Mouse (Mus musculus) intestine, embryonic 15.5 days (tissue): ENCODE measurements around the gene Slc2a13. TPM values are rescaled to one million over a fixed set of nuclear protein-coding genes. Genes with fewer than 3 reads are reported as not detected.

Experiments used
- ATAC-seq: fragments of 200-750 bp; cut with Nextera tagmentation; 2 replicates; pipeline ENCODE4 v1.8.0; 2017; ENCODE audit warnings: moderate TSS enrichment, moderate library complexity
- H3K27ac ChIP-seq: fragments of 300-500 bp; sonication (generic); 2 replicates; pipeline ENCODE4 v1.5.1; 2015; ENCODE audit warnings: mild to moderate bottlenecking, inconsistent platforms
- H3K27me3 ChIP-seq: fragments of 300-500 bp; sonication (generic); replicated peaks from 2 replicates; pipeline ENCODE4 v1.6.1; 2015; ENCODE audit warnings: inconsistent platforms
- H3K36me3 ChIP-seq: fragments of 300-500 bp; sonication (generic); 2 replicates; pipeline ENCODE4 v1.6.1; 2015; ENCODE audit warnings: inconsistent platforms
- H3K4me1 ChIP-seq: fragments of 300-500 bp; sonication (generic); replicated peaks from 2 replicates; pipeline ENCODE4 v1.6.1; 2015; ENCODE audit warnings: inconsistent platforms
- H3K4me2 ChIP-seq: fragments of 300-500 bp; sonication (generic); replicated peaks from 2 replicates; pipeline ENCODE4 v1.6.1; 2015; ENCODE audit warnings: mild to moderate bottlenecking, inconsistent platforms
- H3K4me3 ChIP-seq: fragments of 300-500 bp; sonication (generic); replicated peaks from 2 replicates; pipeline ENCODE4 v1.5.1; 2015; ENCODE audit warnings: inconsistent platforms
- H3K9ac ChIP-seq: fragments of 300-500 bp; sonication (generic); 2 replicates; pipeline ENCODE4 v1.6.1; 2015; ENCODE audit warnings: inconsistent platforms
- H3K9me3 ChIP-seq: fragments of 300-500 bp; sonication (generic); 2 replicates; pipeline ENCODE4 v1.6.1; 2016; ENCODE audit warnings: inconsistent platforms
- WGBS: fragments of 180-500 bp; shearing (Covaris S2); methylation state at CpG from one replicate; pipeline ENCODE4 v1.1.7; 2015; 5-methylcytosine and 5-hydroxymethylcytosine counted together
- polyA plus RNA-seq: library from polyadenylated mRNA; unstranded; fragments of >200 nt; fragmentation: Nextera tagmentation; extraction: Ambion mirVana; gene quantifications from 2 replicates; pipeline ENCODE4 v1.2.1, GENCODE M21; 2015

Gene Slc2a13
- polyA plus RNA-seq, 1 experiment from 2014 or later: 1.1 TPM

- Histone ChIP-seq H3K4me1 (no peaks in the 10 kb centered on the region), H3K9me3 (no peaks in the 10 kb centered on the region), H3K27me3 (no peaks in the 10 kb centered on the region), H3K36me3 (no peaks in the 10 kb centered on the region), H3K4me2 (no peak overlapping the region), H3K9ac (no peak overlapping the region), H3K4me3 (no peak overlapping the region), H3K27ac (no peak overlapping the region)
- ATAC-seq: no peak
- WGBS: 79% methylated on average over 11 of the region's 11 CpGs
Measured at GRCm38 (mm10) chr15:91369736-91370449, 203.2 kb downstream of the Slc2a13 start.

DNA sequence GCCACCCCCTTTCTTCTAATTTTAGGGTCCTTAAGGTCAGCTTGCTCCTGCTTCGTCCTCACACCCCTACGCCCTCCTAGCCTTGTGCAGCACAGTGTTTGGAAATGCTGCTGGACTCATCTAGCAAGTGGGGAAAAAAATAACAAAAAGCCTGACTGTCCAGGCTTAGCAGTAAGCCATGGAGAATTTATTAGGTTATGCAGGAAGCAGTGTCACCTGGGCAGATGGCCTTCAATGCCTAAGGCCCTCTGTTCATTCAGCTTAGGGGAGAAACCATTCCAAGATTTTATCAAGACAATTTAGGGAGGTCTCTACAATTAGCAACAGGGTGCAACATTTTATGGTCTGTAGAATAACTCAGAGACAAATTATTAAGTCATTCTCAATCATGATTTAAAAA, 212.6 kb downstream of the Slc2a13 start:
- no peak for ATAC-seq
- no peaks in the 10 kb centered on the region for H3K27me3 ChIP-seq
- no peaks in the 10 kb centered on the region for H3K4me1 ChIP-seq
- no peaks in the 10 kb centered on the region for H3K9me3 ChIP-seq
- no peak overlapping the region for H3K9ac ChIP-seq
- 62% methylated on average over 2 of the region's 2 CpGs for WGBS
- no peak overlapping the region for H3K4me2 ChIP-seq
- H3K4me3 ChIP-seq: no peak overlapping the region
- H3K27ac ChIP-seq: no peak overlapping the region
- no peaks in the 10 kb centered on the region for H3K36me3 ChIP-seq

- H3K36me3 ChIP-seq: no peaks in the 10 kb centered on the region
- H3K4me2 ChIP-seq: no peak overlapping the region
- ATAC-seq: no peak
- no peaks in the 10 kb centered on the region for H3K9me3 ChIP-seq
- no peaks in the 10 kb centered on the region for H3K27me3 ChIP-seq
- 75% methylated on average over 7 of the region's 7 CpGs for WGBS
- no peak overlapping the region for H3K4me3 ChIP-seq
- no peak overlapping the region for H3K27ac ChIP-seq
- no peak overlapping the region for H3K9ac ChIP-seq
- no peaks in the 10 kb centered on the region for H3K4me1 ChIP-seq
Measured at GRCm38 (mm10) chr15:91351006-91351405, 222.1 kb downstream of the Slc2a13 start.

DNA sequence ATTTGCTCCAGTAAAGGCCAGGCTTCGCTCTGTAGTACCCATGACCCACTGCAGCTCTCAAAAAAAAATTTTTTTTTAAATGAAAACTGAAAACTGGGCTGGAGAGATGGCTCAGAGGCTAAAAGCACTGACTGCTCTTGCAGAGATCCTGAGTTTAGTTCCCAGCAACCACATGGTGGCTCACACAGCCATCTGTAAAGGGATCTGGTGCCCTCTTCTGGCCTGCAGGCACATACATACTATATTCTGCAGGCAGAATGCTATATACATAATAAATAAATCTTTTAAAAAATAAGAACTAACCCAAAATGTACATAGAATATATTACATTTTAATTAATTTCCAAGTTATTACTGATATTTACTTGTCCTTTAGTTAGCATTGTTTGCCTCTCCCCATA, 234.7 kb downstream of the Slc2a13 start:
- WGBS: 92% methylated on average over 1 of the region's 1 CpGs
- Histone ChIP-seq H3K36me3 (no peaks in the 10 kb centered on the region), H3K27me3 (no peaks in the 10 kb centered on the region), H3K4me2 (no peak overlapping the region), H3K4me3 (no peak overlapping the region), H3K9me3 (no peaks in the 10 kb centered on the region), H3K27ac (no peak overlapping the region), H3K9ac (no peak overlapping the region), H3K4me1 (no peaks in the 10 kb centered on the region)
- ATAC-seq: no peak

GRCm38 (mm10) chr15:91334416-91334900, 238.6 kb downstream of the Slc2a13 start:
- Histone ChIP-seq H3K36me3 (no peaks in the 10 kb centered on the region), H3K4me2 (no peak overlapping the region), H3K9me3 (no peaks in the 10 kb centered on the region), H3K4me3 (no peak overlapping the region), H3K4me1 (no peaks in the 10 kb centered on the region), H3K9ac (no peak overlapping the region), H3K27me3 (no peaks in the 10 kb centered on the region), H3K27ac (no peak overlapping the region)
- no peak for ATAC-seq
- WGBS: 85% methylated on average over 6 of the region's 6 CpGs

DNA sequence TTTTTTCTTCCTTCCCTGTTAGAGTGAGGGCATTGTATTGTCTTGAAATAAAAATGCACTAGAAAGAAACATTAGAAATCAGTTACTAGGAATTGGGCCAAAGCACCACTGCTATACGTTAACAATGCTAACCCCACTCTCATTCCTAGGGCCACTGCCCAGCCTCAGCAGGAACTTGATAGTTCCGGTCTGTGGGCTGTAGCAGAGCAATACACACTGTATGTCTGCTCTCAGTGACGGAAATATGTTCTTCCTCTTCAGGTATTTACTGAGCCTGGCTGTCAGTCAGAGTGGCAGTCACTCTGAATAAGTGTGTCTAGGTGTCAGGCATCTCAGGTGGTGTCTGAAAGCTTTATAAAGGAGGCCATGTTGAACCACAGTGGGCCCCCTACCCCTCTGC, 245.3 kb downstream of the Slc2a13 start:
- Histone ChIP-seq H3K27me3 (no peaks in the 10 kb centered on the region), H3K4me3 (no peak overlapping the region), H3K9ac (no peak overlapping the region), H3K9me3 (no peaks in the 10 kb centered on the region), H3K4me2 (no peak overlapping the region), H3K4me1 (no peaks in the 10 kb centered on the region), H3K36me3 (no peaks in the 10 kb centered on the region), H3K27ac (no peak overlapping the region)
- 60% methylated on average over 3 of the region's 3 CpGs for WGBS
- no peak for ATAC-seq

DNA sequence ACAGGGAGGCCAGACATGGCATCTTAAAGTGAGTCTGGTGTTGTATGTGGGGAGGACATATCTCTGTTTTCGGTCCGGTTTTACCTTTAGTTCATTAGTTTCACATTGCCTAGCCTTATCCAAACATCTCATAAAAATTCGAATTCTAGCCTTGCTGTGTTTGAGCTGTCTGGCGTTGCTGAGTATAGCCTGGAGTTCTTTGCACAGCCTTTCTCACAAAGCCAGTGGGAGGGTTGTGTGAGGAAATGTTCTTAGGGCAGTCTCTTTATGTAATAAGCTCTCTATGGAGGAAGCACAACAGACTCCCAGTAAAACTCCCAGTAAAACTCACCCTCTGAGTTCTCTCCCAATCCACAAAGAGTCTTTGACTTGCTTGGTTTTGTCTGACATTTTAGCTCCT, 246.0 kb downstream of the Slc2a13 start:
- no peaks in the 10 kb centered on the region for H3K4me1 ChIP-seq
- no peaks in the 10 kb centered on the region for H3K27me3 ChIP-seq
- H3K36me3 ChIP-seq: no peaks in the 10 kb centered on the region
- no peak overlapping the region for H3K9ac ChIP-seq
- no peaks in the 10 kb centered on the region for H3K9me3 ChIP-seq
- H3K4me2 ChIP-seq: no peak overlapping the region
- H3K4me3 ChIP-seq: no peak overlapping the region
- no peak overlapping the region for H3K27ac ChIP-seq
- 66% methylated on average over 4 of the region's 4 CpGs for WGBS
- no peak for ATAC-seq

GRCm38 (mm10) chr15:91319376-91319775, 253.7 kb downstream of the Slc2a13 start:
- no peak overlapping the region for H3K27ac ChIP-seq
- no peak for ATAC-seq
- H3K9ac ChIP-seq: no peak overlapping the region

GRCm38 (mm10) chr15:91316964-91317363, 256.1 kb downstream of the Slc2a13 start:
- WGBS: 85% methylated on average over 4 of the region's 4 CpGs
- Histone ChIP-seq H3K9ac (no peak overlapping the region), H3K36me3 (no peaks in the 10 kb centered on the region), H3K9me3 (no peaks in the 10 kb centered on the region), H3K4me3 (no peak overlapping the region), H3K27ac (no peak overlapping the region), H3K4me1 (no peaks in the 10 kb centered on the region), H3K27me3 (no peaks in the 10 kb centered on the region), H3K4me2 (no peak overlapping the region)
- no peak for ATAC-seq

More at GRCm38 (mm10) chr15:91319376-91319775, 253.7 kb downstream of the Slc2a13 start:
- H3K4me2 ChIP-seq: no peak overlapping the region
- WGBS: 66% methylated on average over 3 of the region's 3 CpGs
- no peaks in the 10 kb centered on the region for H3K36me3 ChIP-seq
- H3K9me3 ChIP-seq: no peaks in the 10 kb centered on the region
- H3K27me3 ChIP-seq: no peaks in the 10 kb centered on the region
- no peak overlapping the region for H3K4me3 ChIP-seq
- H3K4me1 ChIP-seq: no peaks in the 10 kb centered on the region

DNA sequence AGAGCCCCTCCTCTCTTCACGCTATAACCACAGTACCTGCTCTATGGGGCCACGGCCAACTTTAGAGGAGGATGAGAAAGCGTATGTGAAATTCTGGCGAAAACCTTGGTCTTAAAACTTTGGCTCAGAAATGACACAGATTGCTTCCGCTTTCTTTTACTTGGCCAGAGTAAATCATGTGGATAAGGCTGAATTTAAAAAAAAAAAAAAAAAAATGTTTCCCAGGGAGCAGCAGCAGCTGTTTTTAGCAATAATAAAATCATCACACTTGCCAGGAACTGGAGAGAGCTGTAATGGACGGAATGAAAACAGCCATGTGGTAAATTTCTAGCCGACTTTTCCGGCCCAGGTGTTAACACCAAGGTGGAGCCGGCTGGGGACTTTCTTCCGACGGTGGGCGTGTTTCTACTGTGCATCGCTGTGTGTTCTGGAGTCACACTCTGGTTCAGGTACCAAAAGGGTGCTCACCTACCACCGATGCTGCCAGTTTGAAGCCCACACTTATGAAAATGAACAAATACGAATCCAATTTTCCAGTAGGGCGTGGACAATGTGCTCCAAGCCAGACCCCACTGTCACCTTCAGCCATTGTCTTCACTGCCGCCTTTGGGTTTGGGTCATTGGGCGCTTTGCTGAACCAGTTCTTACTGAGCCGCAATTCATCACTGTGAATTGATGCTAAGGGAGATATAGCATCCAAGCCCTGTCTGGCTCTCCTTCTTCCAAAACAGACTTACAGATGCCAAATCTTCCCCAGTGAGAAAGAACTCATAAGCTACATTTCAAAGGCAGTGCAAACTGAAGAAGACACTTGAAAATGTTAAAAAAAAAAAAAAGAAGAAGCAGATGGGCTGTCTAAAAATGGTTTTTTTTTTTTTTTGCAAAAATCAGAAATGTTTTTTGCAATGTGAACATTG, 258.4 kb downstream of the Slc2a13 start:
- no peaks in the 10 kb centered on the region for H3K4me1 ChIP-seq
- no peaks in the 10 kb centered on the region for H3K9me3 ChIP-seq
- H3K4me3 ChIP-seq: no peak overlapping the region
- no peak overlapping the region for H3K9ac ChIP-seq
- H3K27me3 ChIP-seq: no peaks in the 10 kb centered on the region
- no peaks in the 10 kb centered on the region for H3K36me3 ChIP-seq
- no peak overlapping the region for H3K27ac ChIP-seq
- peak; percentile 53 for ATAC-seq
- peak overlapping the region; percentile 35; the same call in 1 of the 2 replicates for H3K4me2 ChIP-seq
- WGBS: 65% methylated on average over 19 of the region's 19 CpGs

DNA sequence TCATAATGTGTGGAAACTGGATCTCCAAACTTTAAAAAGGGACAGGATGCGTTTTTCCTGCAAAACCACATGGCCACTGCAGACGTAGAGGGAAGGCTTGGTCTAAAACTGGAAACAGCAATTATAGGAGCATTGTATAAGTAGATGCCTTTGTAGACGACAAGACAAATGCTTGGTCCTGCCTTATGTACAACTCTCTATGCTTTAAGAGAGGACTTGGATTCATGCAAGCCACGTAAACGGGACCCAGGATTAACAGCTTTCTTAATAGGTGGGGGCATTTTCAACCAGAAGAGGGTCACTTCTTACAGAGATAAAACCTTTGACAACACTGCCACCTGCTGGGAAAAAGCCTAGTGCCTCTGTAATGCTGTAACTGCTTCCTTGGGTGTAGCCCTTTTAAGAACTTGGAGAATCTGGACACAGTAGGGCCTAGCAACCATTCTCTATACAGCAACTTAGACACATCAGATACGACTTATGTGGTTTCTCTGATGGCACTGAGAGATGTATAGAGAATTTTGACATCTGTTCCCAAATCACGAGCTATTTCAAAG, 268.7 kb downstream of the Slc2a13 start:
- Histone ChIP-seq H3K4me2 (no peak overlapping the region), H3K9ac (no peak overlapping the region), H3K36me3 (no peaks in the 10 kb centered on the region), H3K9me3 (no peaks in the 10 kb centered on the region), H3K27ac (no peak overlapping the region), H3K4me1 (no peaks in the 10 kb centered on the region), H3K27me3 (no peaks in the 10 kb centered on the region), H3K4me3 (no peak overlapping the region)
- ATAC-seq: no peak
- WGBS: 53% methylated on average over 7 of the region's 7 CpGs

GRCm38 (mm10) chr15:91301366-91301765, 271.7 kb downstream of the Slc2a13 start:
- Histone ChIP-seq H3K27me3 (no peaks in the 10 kb centered on the region), H3K27ac (no peak overlapping the region), H3K4me2 (no peak overlapping the region), H3K4me3 (no peak overlapping the region), H3K9ac (no peak overlapping the region), H3K9me3 (no peaks in the 10 kb centered on the region), H3K4me1 (no peaks in the 10 kb centered on the region), H3K36me3 (no peaks in the 10 kb centered on the region)
- 0 out of 2 replicates have a peak, but pooled peaks have one; percentile 51 for ATAC-seq
- WGBS: 5% methylated on average over 3 of the region's 3 CpGs
